Mouse (Mus musculus): ENCODE results near the gene Dis3l2.

Dis3l2 gene

GRCm38 (mm10) chr1:87020714-87021113, 317.1 kb downstream of the Dis3l2 start:
- no peak for DNase-seq

GRCm38 (mm10) chr1:87021584-87021983, 318.0 kb downstream of the Dis3l2 start:
- DNase-seq, result no peak

- no peak for DNase-seq
Measured at GRCm38 (mm10) chr1:87023291-87024170, 319.9 kb downstream of the Dis3l2 start.

- no peak for DNase-seq
Measured at GRCm38 (mm10) chr1:87025021-87025420, 321.4 kb downstream of the Dis3l2 start.

- no peak for DNase-seq
Measured at GRCm38 (mm10) chr1:87028786-87029185, 325.2 kb downstream of the Dis3l2 start.

DNA sequence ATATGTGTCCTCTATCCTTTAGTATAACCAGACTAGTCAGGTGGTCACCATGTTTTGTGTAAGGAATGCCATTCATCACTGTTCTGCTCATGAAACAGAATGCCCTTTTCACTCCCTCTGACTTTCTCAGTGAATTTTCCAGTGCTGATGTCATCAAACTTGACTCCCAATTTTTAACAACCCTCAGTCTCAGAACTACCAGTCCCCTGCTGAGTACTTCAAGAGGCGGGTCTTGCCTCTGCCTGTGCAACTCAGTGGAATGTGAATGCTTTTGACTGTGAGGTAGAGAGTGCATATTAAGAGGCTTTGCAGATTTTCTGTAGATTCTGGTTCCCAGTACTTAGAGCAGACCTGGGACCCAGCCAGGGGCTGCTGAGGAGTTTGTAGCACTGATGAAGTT, 327.0 kb downstream of the Dis3l2 start:
- no peak for DNase-seq

DNA sequence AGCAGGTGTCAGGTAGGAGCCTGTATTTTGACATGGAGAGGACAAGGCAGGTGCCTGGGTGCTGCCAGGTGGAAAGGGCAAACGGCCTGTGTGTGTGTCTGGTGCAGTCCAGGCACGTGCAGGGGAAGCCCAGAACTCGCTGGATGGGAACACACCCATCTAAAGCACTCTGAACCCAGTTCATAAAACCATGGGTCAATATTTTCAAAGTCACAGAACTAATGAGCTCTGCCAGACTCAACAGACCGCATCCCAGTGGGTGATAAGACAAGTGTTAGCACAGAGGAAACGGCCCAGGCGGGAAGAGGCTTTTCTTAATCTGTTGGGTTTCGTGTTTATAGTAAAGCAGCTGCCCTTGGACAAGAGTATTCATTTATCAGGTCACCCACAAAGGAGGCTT, 328.9 kb downstream of the Dis3l2 start:
- DNase-seq, result peak; percentile 14

DNA sequence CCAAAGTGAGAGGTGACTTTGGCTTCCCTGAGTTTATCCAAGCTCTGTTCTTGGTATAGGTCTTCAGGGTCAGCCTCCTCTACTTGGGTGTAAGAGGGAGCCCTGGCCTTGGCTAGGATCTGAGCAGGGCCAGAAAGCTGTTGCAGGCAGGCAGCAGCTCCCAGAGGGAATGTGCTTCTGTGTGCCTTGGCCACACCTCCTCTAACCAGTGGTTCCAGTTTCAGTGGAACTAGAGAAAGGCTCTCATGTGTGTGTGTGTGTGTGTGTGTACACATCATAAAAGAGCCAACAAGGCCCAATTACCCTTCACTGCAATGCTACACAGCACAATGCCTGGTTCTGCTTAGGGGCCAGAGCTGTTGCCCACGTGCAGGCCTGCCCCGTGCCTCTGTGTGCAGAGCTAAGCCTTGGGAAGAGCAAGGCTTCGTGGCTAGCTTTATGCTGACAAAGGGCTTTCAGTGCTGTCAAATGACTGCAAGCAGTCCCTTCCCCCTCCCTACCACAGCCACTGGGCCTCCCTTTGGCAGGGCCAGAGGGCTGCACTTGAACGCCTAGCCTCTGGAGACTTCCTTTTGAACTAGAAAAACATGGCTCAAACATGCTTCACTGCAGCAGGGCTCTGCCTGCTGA, 332.0 kb downstream of the Dis3l2 start:
- DNase-seq, result peak; percentile 62

- DNase-seq, result no peak
Measured at GRCm38 (mm10) chr1:87036334-87036733, 332.7 kb downstream of the Dis3l2 start.

- no peak for DNase-seq
Measured at GRCm38 (mm10) chr1:87038477-87039070, 335.0 kb downstream of the Dis3l2 start.

GRCm38 (mm10) chr1:87041119-87041518, 337.5 kb downstream of the Dis3l2 start:
- peak; percentile 65 for DNase-seq

- peak; percentile 83 for DNase-seq
Measured at GRCm38 (mm10) chr1:87041814-87042438, 338.3 kb downstream of the Dis3l2 start.

GRCm38 (mm10) chr1:87050072-87050471, 346.5 kb downstream of the Dis3l2 start:
- DNase-seq, result peak; percentile 16

DNA sequence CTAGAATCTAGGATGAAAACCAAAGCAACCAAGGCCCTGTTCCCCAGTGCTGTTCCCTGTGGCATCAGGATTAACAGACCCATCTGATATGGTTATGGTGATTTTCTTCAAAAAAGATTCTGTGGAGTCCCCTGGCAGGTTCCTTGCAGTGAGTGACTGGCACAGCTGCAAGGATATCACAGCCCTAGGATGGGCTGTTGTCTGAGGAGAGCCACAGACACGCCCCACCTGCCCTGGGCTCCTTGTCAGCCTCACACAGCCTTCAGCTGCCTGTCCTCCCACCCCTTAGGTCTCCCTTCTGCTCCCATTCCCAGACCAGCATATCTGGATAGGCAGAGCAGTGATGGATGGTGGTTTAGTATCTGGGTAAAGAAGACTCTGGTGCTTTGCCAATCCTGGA, 347.1 kb downstream of the Dis3l2 start:
- no peak for DNase-seq

GRCm38 (mm10) chr1:87051369-87051768, 347.8 kb downstream of the Dis3l2 start:
- no peak for DNase-seq

DNA sequence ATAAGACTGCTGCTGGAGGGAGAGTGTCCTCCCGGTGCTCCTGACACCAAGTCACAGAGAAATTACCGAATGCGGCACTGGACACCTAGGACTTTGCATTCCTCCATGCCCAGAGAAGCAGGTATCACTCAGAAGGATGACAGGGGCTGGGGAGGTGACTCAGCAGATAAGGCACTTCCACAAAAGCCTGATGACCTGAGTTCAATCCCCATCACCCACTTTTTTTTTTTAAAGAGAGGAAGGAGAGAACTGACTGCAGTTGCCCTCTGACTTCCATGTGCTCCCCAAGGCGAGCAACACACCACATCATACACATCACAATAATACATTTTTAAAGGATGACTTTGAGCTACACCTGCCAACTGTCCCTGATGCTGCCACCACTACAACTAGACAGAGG, 353.5 kb downstream of the Dis3l2 start:
- DNase-seq, result no peak

DNA sequence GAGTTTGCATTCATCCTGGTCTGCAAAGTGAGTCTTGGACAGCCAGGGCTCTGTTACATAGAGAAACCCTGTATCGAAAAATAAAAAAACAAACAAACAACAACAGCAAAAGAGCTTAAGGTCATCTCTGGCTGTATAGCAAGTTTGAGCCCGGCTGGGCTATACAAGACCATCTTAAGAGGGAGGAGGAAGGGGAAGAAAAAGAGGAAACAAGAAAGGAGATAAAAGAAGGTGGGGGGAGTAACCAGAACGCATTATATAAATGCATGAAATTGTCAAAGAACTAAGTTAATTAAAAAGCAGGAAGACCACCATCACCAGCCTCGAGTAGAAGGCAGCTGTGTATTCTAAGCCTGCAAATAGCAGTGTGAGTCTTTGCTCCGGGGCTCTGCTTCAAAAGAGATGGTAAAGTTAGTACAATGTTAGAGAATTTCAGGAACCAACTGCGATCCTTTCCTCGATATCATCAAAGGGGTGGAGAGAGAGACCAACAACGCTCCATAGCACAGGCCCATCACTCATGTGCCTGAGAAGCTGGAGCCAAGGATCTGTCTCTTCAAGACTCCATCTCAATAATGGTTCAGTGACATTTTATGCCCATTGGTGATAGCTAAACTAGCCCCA, 355.5 kb downstream of the Dis3l2 start:
- no peak for DNase-seq

DNA sequence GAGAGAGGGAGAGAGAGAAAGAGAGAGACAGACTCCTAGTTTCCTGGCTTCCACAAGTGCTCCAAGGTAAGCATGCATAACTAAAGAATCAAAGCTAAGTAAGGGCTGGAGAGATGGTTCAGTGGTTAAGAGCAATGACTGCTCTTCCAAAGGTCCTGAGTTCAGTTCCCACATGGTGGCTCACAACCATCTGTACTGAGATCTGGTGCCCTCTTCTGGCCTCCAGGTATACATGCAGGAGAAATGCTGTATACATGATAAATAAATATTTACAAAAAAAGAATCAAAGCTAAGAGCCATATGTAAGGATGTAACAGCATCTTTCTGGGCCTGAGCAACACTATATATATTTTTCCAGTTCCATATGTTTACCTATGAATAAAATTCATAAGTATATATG, 357.3 kb downstream of the Dis3l2 start:
- no peak for DNase-seq

- peak; percentile 22 for DNase-seq
Measured at GRCm38 (mm10) chr1:87070720-87071119, 367.1 kb downstream of the Dis3l2 start.

GRCm38 (mm10) chr1:87073776-87074175, 370.2 kb downstream of the Dis3l2 start:
- no peak for DNase-seq

- DNase-seq, result no peak
Measured at GRCm38 (mm10) chr1:87086196-87086595, 382.6 kb downstream of the Dis3l2 start.

GRCm38 (mm10) chr1:87086964-87087363, 383.4 kb downstream of the Dis3l2 start:
- DNase-seq, result no peak

DNA sequence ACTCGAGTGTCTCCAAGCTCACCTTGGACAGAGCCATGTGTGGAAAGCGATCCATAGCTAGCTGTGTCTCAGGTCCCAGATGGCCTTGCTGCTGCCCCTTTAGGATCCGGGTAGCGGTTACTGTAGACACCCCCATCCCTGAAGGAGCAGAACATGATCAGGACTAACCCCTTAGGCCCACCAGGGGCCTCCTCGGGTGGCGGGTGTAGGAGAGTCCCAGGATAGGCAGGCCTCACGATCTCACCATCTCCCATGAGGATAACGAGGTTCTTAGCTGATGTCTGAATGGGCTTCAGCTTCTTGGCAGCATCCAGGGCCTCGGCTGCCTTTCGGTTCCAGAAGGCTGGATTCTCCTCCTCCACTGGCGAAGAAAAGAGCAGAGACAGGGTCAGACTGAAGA, 385.6 kb downstream of the Dis3l2 start:
- DNase-seq, result no peak
